Mouse (Mus musculus) lung, adult 2 months (tissue): ENCODE results near the gene 5330417H12Rik. TPM values are rescaled to one million over a fixed set of nuclear protein-coding genes. Genes with fewer than 3 reads are reported as not detected.
A peak's percentile ranks its signal among the peaks of the same experiment; 100 is the strongest.

Source experiments
- DNase-seq: peaks from one replicate; pipeline ENCODE4 v3.0.0; 2022
- H3K4me1 ChIP-seq: fragments of 200-500 bp; 2 replicates; pipeline ENCODE4 v1.6.1; 2011; ENCODE audit warnings: low read length; ENCODE audit not compliant: control insufficient read depth, insufficient read depth
- H3K4me3 ChIP-seq: fragments of 200-500 bp; replicated peaks from 2 replicates; pipeline ENCODE3; 2011; ENCODE audit warnings: low read depth, mild to moderate bottlenecking, control low read depth, low read length; ENCODE audit errors: extremely low read depth
- CTCF ChIP-seq: fragments of 200-500 bp; IDR thresholded peaks from 2 replicates; pipeline ENCODE4 v1.5.1; 2011; ENCODE audit warnings: mild to moderate bottlenecking, low read length, control low read depth; ENCODE audit not compliant: insufficient read depth
- POLR2A ChIP-seq: fragments of 200-500 bp; IDR thresholded peaks from 2 replicates; pipeline ENCODE4 v1.6.1; 2011; ENCODE audit warnings: low read depth, mild to moderate bottlenecking, control low read depth, low read length, borderline replicate concordance; ENCODE audit errors: extremely low read depth
- WGBS: fragments of 180-500 bp; shearing (Covaris S2); methylation state at CpG from one replicate; pipeline ENCODE4 v1.1.7; 2018; 5-methylcytosine and 5-hydroxymethylcytosine counted together
- polyA plus RNA-seq: library from polyadenylated mRNA; depleted of rRNA; stranded (reverse); fragments of >200 nt; gene quantifications from 2 replicates; pipeline ENCODE4 v1.2.3, GENCODE M21; 2012

Gene 5330417H12Rik
- polyA plus RNA-seq, 1 experiment: not detected

DNA sequence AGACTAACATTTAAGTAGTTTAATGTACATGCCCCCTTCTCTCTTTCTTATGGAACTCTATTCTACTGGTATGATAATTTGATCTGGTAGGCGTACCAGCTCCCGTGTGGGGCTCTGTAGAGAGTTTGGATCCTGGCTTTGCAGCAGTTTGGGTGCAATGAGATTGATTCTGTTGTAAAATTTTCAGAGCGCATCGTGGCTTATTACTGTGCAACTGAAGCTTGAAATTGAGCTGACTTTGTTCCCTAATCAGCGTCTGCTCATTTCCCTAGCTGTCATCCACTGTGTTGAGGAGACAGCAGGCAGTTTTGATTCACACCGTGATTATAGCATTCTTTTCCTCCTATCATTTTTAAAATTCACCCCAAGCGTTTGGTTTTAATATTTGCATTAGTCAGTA is 12.4 kb upstream of the 5330417H12Rik start:
- no peak for DNase-seq
- no peaks in the 10 kb centered on the region for H3K4me1 ChIP-seq
- no peak for TF ChIP-seq POLR2A
- no peak for TF ChIP-seq CTCF
- H3K4me3 ChIP-seq: no peak overlapping the region
- 81% methylated on average over 7 of the region's 7 CpGs for WGBS

GRCm38 (mm10) chr7:107633201-107633600 is 8.2 kb upstream of the 5330417H12Rik start:
- H3K4me1 ChIP-seq: no peaks in the 10 kb centered on the region
- H3K4me3 ChIP-seq: no peak overlapping the region
- DNase-seq: no peak
- TF ChIP-seq POLR2A: no peak
- no peak for TF ChIP-seq CTCF
- WGBS: 90% methylated on average over 4 of the region's 4 CpGs

DNA sequence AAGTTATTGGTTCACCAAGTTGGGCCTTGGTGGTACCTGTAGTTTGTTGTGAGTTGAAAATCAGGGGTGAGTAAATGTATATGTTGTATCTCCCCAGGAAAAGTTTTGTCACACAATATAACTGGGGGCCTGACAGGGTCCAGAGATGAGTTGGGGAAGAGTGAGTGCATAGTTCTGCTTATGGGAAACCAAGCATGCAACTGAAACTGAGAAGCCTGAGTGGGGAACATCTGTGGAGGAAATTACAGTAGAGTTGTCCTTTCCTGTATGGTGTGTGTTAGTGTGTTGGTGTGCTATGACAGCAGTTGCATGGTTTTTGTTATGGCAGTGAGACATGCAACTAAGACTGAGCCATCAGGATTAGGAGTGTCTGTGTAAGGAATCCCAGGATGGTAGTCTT is 3.4 kb upstream of the 5330417H12Rik start:
- DNase-seq: no peak
- H3K4me1 ChIP-seq: no peaks in the 10 kb centered on the region
- no peak overlapping the region for H3K4me3 ChIP-seq
- TF ChIP-seq POLR2A (no peak), CTCF (no peak)

- H3K4me3 ChIP-seq: no peak overlapping the region
- no peaks in the 10 kb centered on the region for H3K4me1 ChIP-seq
- WGBS: 48% methylated on average over 6 of the region's 6 CpGs
- no peak for TF ChIP-seq CTCF
- no peak for TF ChIP-seq POLR2A
- no peak for DNase-seq
These were observed 820 bp upstream of the 5330417H12Rik start for GRCm38 (mm10) chr7:107625781-107626180.

DNA sequence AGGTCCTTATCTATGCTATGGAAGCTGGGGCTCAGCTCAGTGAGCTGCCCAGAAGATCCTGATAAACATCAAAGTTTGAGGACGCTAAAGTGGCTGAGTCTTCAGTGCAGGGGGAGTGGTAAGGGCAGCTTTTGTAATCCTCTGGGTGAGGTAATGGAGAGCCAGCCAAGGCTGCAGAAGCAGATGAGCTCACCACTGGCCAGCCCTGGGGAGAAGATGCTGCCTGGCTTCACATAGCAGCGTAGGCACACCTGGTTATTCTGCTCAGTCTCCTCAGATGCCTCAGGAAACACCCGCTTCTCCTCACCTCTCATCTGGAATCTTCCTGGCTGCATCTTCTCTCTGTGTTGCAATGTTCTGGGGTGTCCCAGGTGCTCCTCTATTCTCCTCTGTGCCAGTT is 529 bp downstream of the 5330417H12Rik start:
- no peak overlapping the region for H3K4me3 ChIP-seq
- WGBS: 49% methylated on average over 3 of the region's 3 CpGs

GRCm38 (mm10) chr7:107620137-107620536 is 4.8 kb downstream of the 5330417H12Rik start:
- H3K4me1 ChIP-seq: no peaks in the 10 kb centered on the region; the same call in 1 of the 2 replicates
- DNase-seq: no peak
- TF ChIP-seq CTCF: no peak
- TF ChIP-seq POLR2A: no peak
- no peak overlapping the region for H3K4me3 ChIP-seq
- 55% methylated on average over 3 of the region's 3 CpGs for WGBS

More for the DNA sequence above, 529 bp downstream of the 5330417H12Rik start:
- H3K4me1 ChIP-seq: no peaks in the 10 kb centered on the region; the same call in 1 of the 2 replicates
- DNase-seq: no peak
- no peak for TF ChIP-seq CTCF
- no peak for TF ChIP-seq POLR2A

- TF ChIP-seq CTCF: no peak
- TF ChIP-seq POLR2A: no peak
- H3K4me1 ChIP-seq: no peaks in the 10 kb centered on the region; the same call in 1 of the 2 replicates
- WGBS: 57% methylated on average over 4 of the region's 4 CpGs
- no peak overlapping the region for H3K4me3 ChIP-seq
- peak; percentile 34 for DNase-seq
These were observed 5.7 kb downstream of the 5330417H12Rik start for GRCm38 (mm10) chr7:107619225-107619624.

GRCm38 (mm10) chr7:107618028-107618992 is 6.7 kb downstream of the 5330417H12Rik start:
- TF ChIP-seq POLR2A (no peak), CTCF (no peak)
- H3K4me1 ChIP-seq: no peaks in the 10 kb centered on the region; the same call in 1 of the 2 replicates
- 39% methylated on average over 10 of the region's 11 CpGs for WGBS
- DNase-seq: no peak
- H3K4me3 ChIP-seq: no peak overlapping the region

DNA sequence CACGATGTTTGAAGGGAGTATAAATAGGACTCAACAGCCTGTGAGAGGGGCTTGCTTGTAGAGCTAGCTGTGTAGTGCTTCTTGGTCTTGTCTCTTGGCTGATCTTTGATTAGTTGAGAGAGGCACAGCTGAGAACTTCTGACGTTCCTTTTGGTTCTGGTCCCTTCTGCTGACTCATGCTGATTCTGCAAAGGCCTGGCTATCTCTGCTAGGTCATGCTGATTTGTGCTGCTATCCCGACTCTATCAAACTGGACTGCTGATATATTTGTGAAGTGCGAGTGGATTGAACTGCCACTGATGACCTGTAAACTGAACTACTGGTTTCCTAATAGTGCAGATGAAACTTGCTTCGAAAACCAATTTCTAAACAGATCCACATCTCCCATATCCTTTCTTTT is 14.1 kb downstream of the 5330417H12Rik start:
- H3K4me1 ChIP-seq: no peaks in the 10 kb centered on the region
- H3K4me3 ChIP-seq: no peak overlapping the region
- TF ChIP-seq POLR2A (no peak), CTCF (no peak)
- 67% methylated on average over 5 of the region's 5 CpGs for WGBS
- DNase-seq: no peak

GRCm38 (mm10) chr7:107609622-107610255 is 15.2 kb downstream of the 5330417H12Rik start:
- TF ChIP-seq CTCF (no peak), POLR2A (no peak)
- Histone ChIP-seq H3K4me3 (no peak overlapping the region), H3K4me1 (no peaks in the 10 kb centered on the region)
- WGBS: 87% methylated on average over 2 of the region's 2 CpGs
- DNase-seq: no peak
